Mouse (Mus musculus): Measurements from ENCODE around the gene Gm10720. TPM values are rescaled to one million over a fixed set of nuclear protein-coding genes. Genes with fewer than 3 reads are reported as not detected.
"Not testable (repeated sequence)": the region's sequence is repeated elsewhere in the genome, so short reads cannot be mapped to it uniquely, and the experiment has no call there.

The Gm10720 gene
- polyA plus RNA-seq, 1 experiment from 2014 or later, result not detected

DNA sequence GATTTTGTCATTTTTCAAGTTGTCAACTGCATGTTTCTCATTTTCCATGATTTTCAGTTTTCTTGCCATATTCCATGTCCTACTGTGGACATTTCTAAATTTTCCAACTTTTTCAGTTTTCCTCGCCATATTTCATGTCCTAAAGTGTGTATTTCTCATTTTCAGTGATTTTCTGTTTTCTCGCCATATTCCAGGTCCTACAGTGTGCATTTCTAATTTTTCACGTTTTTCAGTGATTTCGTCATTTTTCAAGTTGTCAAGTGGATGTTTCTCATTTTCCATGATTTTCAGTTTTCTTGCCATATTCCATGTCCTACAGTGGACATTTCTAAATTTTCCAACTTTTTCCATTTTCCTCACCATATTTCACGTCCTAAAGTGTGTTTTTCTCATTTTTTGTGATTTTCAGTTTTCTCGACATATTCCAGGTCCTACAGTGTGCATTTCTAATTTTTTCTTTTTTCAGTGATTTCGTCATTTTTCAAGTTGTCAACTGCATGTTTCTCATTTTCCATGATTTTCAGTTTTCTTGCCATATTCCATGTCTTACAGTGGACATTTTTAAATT is 3.3 kb upstream of the Gm10720 start:
- not testable (repeated sequence) for DNase-seq; H3K4me3 ChIP-seq (ENCODE audit: low read depth, low read length); H3K27ac ChIP-seq (ENCODE audit: low read depth); H3K27me3 ChIP-seq (ENCODE audit: insufficient read depth, low read length); H3K9ac ChIP-seq (replicated peaks); H3K9me3 ChIP-seq (ENCODE audit: low read length); H3K36me3 ChIP-seq (replicated peaks; ENCODE audit: insufficient read depth, low read length); H3K4me1 ChIP-seq (ENCODE audit: insufficient read depth); H3K4me2 ChIP-seq (ENCODE audit: low read depth, low read length); ATAC-seq
- 77% methylated on average over 2 of the region's 7 CpGs for WGBS (ENCODE audit: insufficient replicate concordance)

DNA sequence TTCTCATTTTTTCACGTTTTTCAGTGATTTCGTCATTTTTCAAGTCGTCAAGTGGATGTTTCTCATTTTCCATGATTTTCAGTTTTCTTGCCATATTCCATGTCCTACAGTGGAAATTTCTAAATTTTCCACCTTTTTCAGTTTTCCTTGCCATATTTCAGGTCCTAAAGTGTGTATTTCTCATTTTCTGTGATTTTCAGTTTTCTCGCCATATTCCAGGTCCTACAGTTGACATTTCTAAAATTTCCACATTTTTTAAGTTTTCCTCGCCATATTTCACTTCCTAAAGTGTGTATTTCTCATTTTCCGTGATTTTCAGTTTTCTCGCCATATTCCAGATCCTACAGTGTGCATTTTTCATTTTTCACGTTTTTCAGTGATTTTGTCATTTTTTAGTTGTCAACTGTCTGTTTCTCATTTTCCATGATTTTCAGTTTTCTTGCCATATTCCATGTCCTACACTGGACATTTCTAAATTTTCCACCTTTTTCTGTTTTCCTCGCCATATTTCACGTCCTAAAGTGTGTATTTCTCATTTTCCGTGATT is 2.6 kb upstream of the Gm10720 start, which contains the start of gene Gm10721:
Gene Gm10721, plus strand, starts transcription at position 408 of the 547 bp plus-strand sequence.
- no CpG with 5 or more reads among the region's 11 CpGs for WGBS (ENCODE audit: insufficient replicate concordance)
- H3K4me2 ChIP-seq (ENCODE audit: low read depth, low read length); H3K4me1 ChIP-seq (ENCODE audit: insufficient read depth); H3K9me3 ChIP-seq (ENCODE audit: low read length); H3K27me3 ChIP-seq (ENCODE audit: insufficient read depth, low read length); H3K36me3 ChIP-seq (replicated peaks; ENCODE audit: insufficient read depth, low read length); H3K27ac ChIP-seq (ENCODE audit: low read depth); H3K9ac ChIP-seq (replicated peaks); H3K4me3 ChIP-seq (ENCODE audit: low read depth, low read length); DNase-seq: not testable (repeated sequence)
- ATAC-seq, result peak; percentile 41

DNA sequence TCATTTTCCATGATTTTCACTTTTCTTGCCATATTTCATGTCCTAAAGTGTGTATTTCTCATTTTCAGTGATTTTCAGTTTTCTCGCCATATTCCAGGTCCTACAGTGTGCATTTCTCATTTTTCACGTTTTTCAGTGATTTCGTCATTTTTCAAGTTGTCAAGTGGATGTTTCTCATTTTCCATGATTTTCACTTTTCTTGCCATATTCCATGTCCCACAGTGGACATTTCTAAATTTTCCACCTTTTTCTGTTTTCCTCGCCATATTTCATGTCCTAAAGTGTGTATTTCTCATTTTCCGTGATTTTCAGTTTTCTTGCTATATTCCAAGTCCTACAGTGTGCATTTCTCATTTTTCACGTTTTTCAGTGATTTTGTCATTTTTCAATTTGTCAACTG is 442 bp downstream of the Gm10720 start:
- not testable (repeated sequence) for H3K9ac ChIP-seq (replicated peaks); H3K4me1 ChIP-seq (ENCODE audit: insufficient read depth); H3K36me3 ChIP-seq (replicated peaks; ENCODE audit: insufficient read depth, low read length); ATAC-seq; H3K4me2 ChIP-seq (ENCODE audit: low read depth, low read length); H3K27me3 ChIP-seq (ENCODE audit: insufficient read depth, low read length); H3K27ac ChIP-seq (ENCODE audit: low read depth); DNase-seq; H3K9me3 ChIP-seq (ENCODE audit: low read length); H3K4me3 ChIP-seq (ENCODE audit: low read depth, low read length)
- 68% methylated on average over 4 of the region's 6 CpGs for WGBS (ENCODE audit: insufficient replicate concordance)

DNA sequence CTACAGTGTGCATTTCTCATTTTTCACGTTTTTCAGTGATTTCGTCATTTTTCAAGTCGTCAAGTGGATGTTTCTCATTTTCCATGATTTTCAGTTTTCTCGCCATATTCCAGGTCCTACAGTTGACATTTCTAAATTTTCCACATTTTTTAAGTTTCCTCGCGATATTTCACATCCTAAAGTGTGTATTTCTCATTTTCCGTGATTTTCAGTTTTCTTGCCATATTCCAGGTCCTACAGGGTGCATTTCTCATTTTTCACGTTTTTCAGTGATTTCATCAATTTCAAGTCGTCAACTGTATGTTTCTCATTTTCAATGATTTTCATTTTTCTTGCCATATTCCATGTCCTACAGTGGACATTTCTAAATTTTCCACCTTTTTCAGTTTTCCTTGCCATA is 1.7 kb downstream of the Gm10720 start, which contains the start of gene Gm10719:
Gene Gm10719, plus strand, starts transcription at position 301 of the 400 bp plus-strand sequence.
- H3K9me3 ChIP-seq (ENCODE audit: low read length); H3K4me2 ChIP-seq (ENCODE audit: low read depth, low read length); H3K36me3 ChIP-seq (replicated peaks; ENCODE audit: insufficient read depth, low read length); H3K9ac ChIP-seq (replicated peaks); H3K27ac ChIP-seq (ENCODE audit: low read depth); H3K27me3 ChIP-seq (ENCODE audit: insufficient read depth, low read length); ATAC-seq; H3K4me1 ChIP-seq (ENCODE audit: insufficient read depth); DNase-seq; H3K4me3 ChIP-seq (ENCODE audit: low read depth, low read length): not testable (repeated sequence)
- no CpG with 5 or more reads among the region's 9 CpGs for WGBS (ENCODE audit: insufficient replicate concordance)

DNA sequence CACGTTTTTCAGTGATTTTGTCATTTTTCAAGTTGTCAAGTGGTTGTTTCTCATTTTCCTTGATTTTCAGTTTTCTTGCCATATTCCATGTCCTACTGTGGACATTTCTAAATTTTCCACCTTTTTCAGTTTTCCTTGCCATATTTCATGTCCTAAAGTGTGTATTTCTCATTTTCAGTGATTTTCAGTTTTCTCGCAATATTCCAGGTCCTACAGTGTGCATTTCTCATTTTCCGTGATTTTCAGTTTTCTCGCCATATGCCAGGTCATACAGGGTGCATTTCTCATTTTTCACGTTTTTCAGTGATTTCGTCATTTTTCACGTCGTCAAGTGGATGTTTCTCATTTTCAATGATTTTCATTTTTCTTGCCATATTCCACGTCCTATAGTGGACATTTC is 3.5 kb downstream of the Gm10720 start:
- not testable (repeated sequence) for H3K9ac ChIP-seq (replicated peaks); H3K27me3 ChIP-seq (ENCODE audit: insufficient read depth, low read length); H3K9me3 ChIP-seq (ENCODE audit: low read length); DNase-seq; H3K27ac ChIP-seq (ENCODE audit: low read depth); ATAC-seq; H3K4me2 ChIP-seq (ENCODE audit: low read depth, low read length); H3K4me1 ChIP-seq (ENCODE audit: insufficient read depth); H3K36me3 ChIP-seq (replicated peaks; ENCODE audit: insufficient read depth, low read length); H3K4me3 ChIP-seq (ENCODE audit: low read depth, low read length)
- 59% methylated on average over 8 of the region's 9 CpGs for WGBS (ENCODE audit: insufficient replicate concordance)

- DNase-seq; H3K9me3 ChIP-seq (ENCODE audit: low read length); H3K36me3 ChIP-seq (replicated peaks; ENCODE audit: insufficient read depth, low read length); H3K4me2 ChIP-seq (ENCODE audit: low read depth, low read length); H3K4me3 ChIP-seq (ENCODE audit: low read depth, low read length); H3K27ac ChIP-seq (ENCODE audit: low read depth); H3K27me3 ChIP-seq (ENCODE audit: insufficient read depth, low read length); H3K9ac ChIP-seq (replicated peaks); H3K4me1 ChIP-seq (ENCODE audit: insufficient read depth): not testable (repeated sequence)
- 68% methylated on average over 11 of the region's 19 CpGs for WGBS (ENCODE audit: insufficient replicate concordance)
- ATAC-seq, result peak; percentile 53
These were observed 4.6 kb downstream of the Gm10720 start for GRCm38 (mm10) chr9:3019835-3020727.

DNA sequence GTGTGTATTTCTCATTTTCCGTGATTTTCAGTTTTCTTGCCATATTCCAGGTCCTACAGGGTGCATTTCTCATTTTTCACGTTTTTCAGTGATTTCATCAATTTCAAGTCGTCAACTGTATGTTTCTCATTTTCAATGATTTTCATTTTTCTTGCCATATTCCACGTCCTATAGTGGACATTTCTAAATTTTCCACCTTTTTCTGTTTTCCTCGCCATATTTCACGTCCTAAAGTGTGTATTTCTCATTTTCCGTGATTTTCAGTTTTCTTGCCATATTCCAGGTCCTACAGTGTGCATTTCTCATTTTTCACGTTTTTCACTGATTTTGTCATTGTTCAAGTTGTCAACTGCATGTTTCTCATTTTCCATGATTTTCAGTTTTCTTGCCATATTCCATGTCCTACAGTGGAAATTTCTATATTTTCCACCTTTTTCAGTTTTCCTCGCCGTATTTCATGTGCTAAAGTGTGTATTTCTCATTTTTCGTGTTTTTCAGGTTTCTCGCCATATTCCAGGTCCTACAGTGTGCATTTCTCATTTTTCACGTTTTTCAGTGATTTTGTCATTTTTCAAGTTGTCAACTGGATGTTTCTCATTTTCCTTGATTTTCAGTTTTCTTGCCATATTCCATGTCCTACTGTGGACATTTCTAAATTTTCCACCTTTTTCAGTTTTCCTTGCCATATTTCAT is 7.0 kb downstream of the Gm10720 start:
- peak; percentile 10 for DNase-seq
- H3K4me3 ChIP-seq (ENCODE audit: low read depth, low read length); H3K36me3 ChIP-seq (replicated peaks; ENCODE audit: insufficient read depth, low read length); H3K27me3 ChIP-seq (ENCODE audit: insufficient read depth, low read length); H3K4me1 ChIP-seq (ENCODE audit: insufficient read depth); H3K9ac ChIP-seq (replicated peaks); H3K4me2 ChIP-seq (ENCODE audit: low read depth, low read length); H3K9me3 ChIP-seq (ENCODE audit: low read length); H3K27ac ChIP-seq (ENCODE audit: low read depth); ATAC-seq: not testable (repeated sequence)
- 65% methylated on average over 9 of the region's 13 CpGs for WGBS (ENCODE audit: insufficient replicate concordance)

DNA sequence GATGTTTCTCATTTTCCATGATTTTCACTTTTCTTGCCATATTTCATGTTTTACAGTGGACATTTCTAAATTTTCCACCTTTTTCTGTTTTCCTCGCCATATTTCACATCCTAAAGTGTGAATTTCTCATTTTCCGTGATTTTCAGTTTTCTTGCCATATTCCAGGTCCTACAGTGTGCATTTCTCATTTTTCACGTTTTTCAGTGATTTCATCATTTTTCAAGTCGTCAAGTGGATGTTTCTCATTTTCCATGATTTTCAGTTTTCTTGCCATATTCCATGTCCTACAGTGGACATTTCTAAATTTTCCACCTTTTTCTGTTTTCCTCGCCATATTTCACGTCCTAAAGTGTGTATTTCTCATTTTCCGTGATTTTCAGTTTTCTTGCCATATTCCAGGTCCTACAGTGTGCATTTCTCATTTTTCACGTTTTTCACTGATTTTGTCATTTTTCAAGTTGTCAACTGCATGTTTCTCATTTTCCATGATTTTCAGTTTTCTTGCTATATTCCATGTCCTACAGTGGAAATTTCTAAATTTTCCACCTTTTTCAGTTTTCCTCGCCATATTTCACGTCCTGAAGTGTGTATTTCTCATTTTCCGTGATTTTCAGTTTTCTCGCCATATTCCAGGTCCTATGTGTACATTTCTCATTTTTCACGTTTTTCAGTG is 8.0 kb downstream of the Gm10720 start, which contains the start of gene Gm10718:
Gene Gm10718, plus strand, starts transcription at position 236 of the 673 bp plus-strand sequence.
- H3K27ac ChIP-seq (ENCODE audit: low read depth); DNase-seq: not testable (repeated sequence)
- WGBS (ENCODE audit: insufficient replicate concordance), result 67% methylated on average over 9 of the region's 13 CpGs

More for the DNA sequence above, 8.0 kb downstream of the Gm10720 start, which contains the start of gene Gm10718:
- not testable (repeated sequence) for H3K4me1 ChIP-seq (ENCODE audit: insufficient read depth); H3K4me2 ChIP-seq (ENCODE audit: low read depth, low read length); H3K36me3 ChIP-seq (replicated peaks; ENCODE audit: insufficient read depth, low read length); H3K9me3 ChIP-seq (ENCODE audit: low read length); H3K9ac ChIP-seq (replicated peaks); H3K4me3 ChIP-seq (ENCODE audit: low read depth, low read length); H3K27me3 ChIP-seq (ENCODE audit: insufficient read depth, low read length); ATAC-seq

Measured in liver, postnatal 0 days (tissue).